Mouse (Mus musculus) layer of hippocampus, adult 18-20 months (tissue): Measurements from ENCODE around the gene Vps11. TPM values are rescaled to one million over a fixed set of nuclear protein-coding genes. Genes with fewer than 3 reads are reported as not detected.
"Not testable (repeated sequence)": the region's sequence is repeated elsewhere in the genome, so short reads cannot be mapped to it uniquely, and the experiment has no call there.

Experiments used
- DNase-seq, 2 experiments: peaks; one replicate each; pipeline ENCODE4 v3.0.0; 2022; ENCODE audit warnings: low spot score in 2 of 2
- microRNA-seq, 2 experiments: library from miRNA; unstranded; fragments of <30 nt; microRNA quantifications; one replicate each; pipeline ENCODE4 v1.2.0; 2021
- total RNA-seq, 2 experiments: library from RNA; stranded (reverse); gene quantifications; 2 replicates each; pipeline ENCODE4 v1.2.3; 2021

Vps11 gene
- total RNA-seq, 2 experiments from 2014 or later: 54.9 to 56.6 TPM

GRCm38 (mm10) chr9:44317452-44317851, 44.0 kb downstream of the Vps11 start:
- no peak for DNase-seq

- DNase-seq: no peak
Measured at GRCm38 (mm10) chr9:44314910-44315309, 46.6 kb downstream of the Vps11 start.

- DNase-seq: no peak
Measured at GRCm38 (mm10) chr9:44314257-44314547, 47.3 kb downstream of the Vps11 start.

- peak; percentile 81 to 92 for DNase-seq
Measured at GRCm38 (mm10) chr9:44313476-44314256, 47.8 kb downstream of the Vps11 start.

- DNase-seq: no peak
Measured at GRCm38 (mm10) chr9:44311136-44312134, 50.0 kb downstream of the Vps11 start.

GRCm38 (mm10) chr9:44310750-44311135, 50.7 kb downstream of the Vps11 start:
- no peak for DNase-seq

GRCm38 (mm10) chr9:44309756-44310155, 51.7 kb downstream of the Vps11 start:
- DNase-seq: no peak

- no peak for DNase-seq
Measured at GRCm38 (mm10) chr9:44307248-44307647, 54.2 kb downstream of the Vps11 start.

- DNase-seq: no peak
Measured at GRCm38 (mm10) chr9:44306532-44306931, 54.9 kb downstream of the Vps11 start.

GRCm38 (mm10) chr9:44305466-44306079, 55.9 kb downstream of the Vps11 start, which contains the start of gene Hinfp:
Gene Hinfp (minus strand): TSS chr9:44305671.
- DNase-seq: peak; percentile 99

- DNase-seq: not testable (repeated sequence)
Measured at GRCm38 (mm10) chr9:44300001-44300400, 61.5 kb downstream of the Vps11 start.

Small RNA genes within 50 kb of the gene (microRNA-seq; reads per million reads assigned to microRNA genes)
- gene Gm44335 (0 reads per million in 2 experiments), gene Mir7085 (0.25 to 0.78 reads per million in 2 experiments)

Other genes starting within 250 kb of the Vps11 start
- under 1 TPM in 1 of 2 experiments, not detected in 1; 0.38 TPM for gene Gm49380, start 248.2 kb downstream of the Vps11 start, total RNA-seq
- gene Rnf26, start 248.2 kb downstream of the Vps11 start, total RNA-seq: 10 to 100 TPM; 29.7 to 29.8 TPM
- gene Mcam, start 227.2 kb downstream of the Vps11 start, total RNA-seq: 10 to 100 TPM in 1 of 2 experiments, 1 to 10 TPM in 1; 7.9 to 11.3 TPM
- 10 to 100 TPM; 59.8 to 66.3 TPM for gene Cbl, start 127.6 kb downstream of the Vps11 start, total RNA-seq
- 1 to 10 TPM; 4.7 to 6.1 TPM for gene Ccdc153, start 121.0 kb downstream of the Vps11 start, total RNA-seq
- 1 to 10 TPM in 1 of 2 experiments, under 1 TPM in 1; 0.86 to 1.5 TPM for gene Pdzd3, start 110.2 kb downstream of the Vps11 start, total RNA-seq
- 10 to 100 TPM; 10.0 to 11.8 TPM for gene Nlrx1, start 93.1 kb downstream of the Vps11 start, total RNA-seq
- gene Abcg4, start 73.1 kb downstream of the Vps11 start, total RNA-seq: 10 to 100 TPM; 65.5 to 74.6 TPM
- gene Hinfp, start 56.0 kb downstream of the Vps11 start, total RNA-seq: 10 to 100 TPM; 30.0 to 30.6 TPM
- gene C2cd2l, start 41.4 kb downstream of the Vps11 start, total RNA-seq: 100 to 1,000 TPM; 197 to 228 TPM
- 10 to 100 TPM; 14.7 to 15.7 TPM for gene Dpagt1, start 35.7 kb downstream of the Vps11 start, total RNA-seq
- gene H2afx, start 27.0 kb downstream of the Vps11 start, total RNA-seq: 10 to 100 TPM; 46.1 to 47.7 TPM
- gene Hmbs, start 17.4 kb downstream of the Vps11 start, total RNA-seq: 10 to 100 TPM; 18.9 to 21.2 TPM
- gene Hyou1, start 17.8 kb upstream of the Vps11 start, total RNA-seq: 100 to 1,000 TPM; 130 to 141 TPM
- gene Slc37a4, start 35.2 kb upstream of the Vps11 start, total RNA-seq: 10 to 100 TPM; 27.4 to 28.9 TPM
- gene Rps25, start 45.5 kb upstream of the Vps11 start, total RNA-seq: 100 to 1,000 TPM; 717 to 799 TPM
- gene Trappc4, start 45.9 kb upstream of the Vps11 start, total RNA-seq: 10 to 100 TPM; 70.1 to 72.2 TPM
- gene Ccdc84, start 56.9 kb upstream of the Vps11 start, total RNA-seq: 10 to 100 TPM; 19.0 to 21.1 TPM
- gene Foxr1, start 79.5 kb upstream of the Vps11 start, total RNA-seq: not detected
- gene Upk2, start 93.3 kb upstream of the Vps11 start, total RNA-seq: not detected
- 10 to 100 TPM; 64.0 to 72.3 TPM for gene Bcl9l, start 121.2 kb upstream of the Vps11 start, total RNA-seq
- not detected for gene Cxcr5, start 200.2 kb upstream of the Vps11 start, total RNA-seq
- 100 to 1,000 TPM; 145 to 146 TPM for gene Ddx6, start 243.2 kb upstream of the Vps11 start, total RNA-seq